8 mouse cellular contexts compared by ENCODE assay signal in genomic region chr6:124918890-124919627, GRCm38 (mm10). TPM values are rescaled to one million over a fixed set of nuclear protein-coding genes. Genes with fewer than 3 reads are reported as not detected.
DNase-seq lines count a peak whose midpoint lies in the region; ATAC-seq and TF ChIP-seq lines count a peak whose summit lies in the region.

No protein-coding gene starts in this region.

- 6% methylated on average over 13 of the region's 14 CpGs for WGBS in cerebellum, adult 2 months
- WGBS in thymus, adult 2 months, result 45% methylated on average over 13 of the region's 14 CpGs
- 23% methylated on average over 14 of the region's 14 CpGs for WGBS in liver, embryonic 11.5 days
- 15% methylated on average over 13 of the region's 14 CpGs for WGBS in stomach, postnatal 0 days

- ATAC-seq in liver, embryonic 11.5 days (replicated peaks; ENCODE audit: low FRiP score), result no peak
- no peak for ATAC-seq in stomach, postnatal 0 days (ENCODE audit: low FRiP score, low TSS enrichment)
- ATAC-seq in frontal cortex, adult (ENCODE audit: low TSS enrichment), result no peak

- H3K4me3 ChIP-seq in cerebellum, adult 2 months (replicated peaks; ENCODE audit: insufficient read depth, low read depth, low read length), result peak overlapping the region; percentile 34
- H3K4me3 ChIP-seq in thymus, adult 2 months (ENCODE audit: control insufficient read depth, insufficient read depth, low read length), result peak overlapping the region; percentile 36
- H3K4me3 ChIP-seq in liver, embryonic 11.5 days (ENCODE audit: low read depth, low read length), result no peak overlapping the region
- peak overlapping the region; percentile 36 for H3K4me3 ChIP-seq in stomach, postnatal 0 days (ENCODE audit: low read depth, low read length)

- no peak overlapping the region; the same call in 1 of the 2 replicates for H3K9ac ChIP-seq in liver, embryonic 11.5 days (ENCODE audit: low read depth, low read length)
- peak overlapping the region; percentile 13; the same call in 1 of the 2 replicates for H3K9ac ChIP-seq in stomach, postnatal 0 days (ENCODE audit: low read length)

- H3K4me2 ChIP-seq in liver, embryonic 11.5 days, result peak overlapping the region; percentile 95
- peak overlapping the region; percentile 53 for H3K4me2 ChIP-seq in stomach, postnatal 0 days (replicated peaks; ENCODE audit: low read depth)

- no peaks in the 10 kb centered on the region for H3K9me3 ChIP-seq in liver, embryonic 11.5 days (ENCODE audit: control insufficient read depth, low read length)
- no peaks in the 10 kb centered on the region for H3K9me3 ChIP-seq in stomach, postnatal 0 days (ENCODE audit: control insufficient read depth, low read length)

- DNase-seq in cerebellum, adult 2 months, result no peak
- no peak for DNase-seq in cerebellum, postnatal 4 days (ENCODE audit: low spot score in 2 of 2)
- no peak for DNase-seq in thymus, adult 2 months
- no peak for DNase-seq in thymus, postnatal 10 days (ENCODE audit: low spot score in 2 of 2)
- no peak for DNase-seq in liver, embryonic 11.5 days (ENCODE audit: low spot score)
- DNase-seq in stomach, postnatal 0 days (ENCODE audit: low spot score), result no peak
- no peak for DNase-seq in right cerebral cortex, postnatal 36 days (ENCODE audit: low spot score in 2 of 2)

- H3K27me3 ChIP-seq in cerebellum, adult 2 months (ENCODE audit: control insufficient read depth, insufficient read depth, low read length), result no peaks in the 10 kb centered on the region
- no peaks in the 10 kb centered on the region for H3K27me3 ChIP-seq in thymus, adult 2 months (ENCODE audit: control insufficient read depth, insufficient read depth, low read length)
- peaks cover 43% of the 10 kb centered on the region for H3K27me3 ChIP-seq in liver, embryonic 11.5 days (replicated peaks; ENCODE audit: control insufficient read depth, insufficient read depth, low read length)
- no peaks in the 10 kb centered on the region for H3K27me3 ChIP-seq in stomach, postnatal 0 days (ENCODE audit: control insufficient read depth, insufficient read depth, low read length)

- no peak for TF ChIP-seq EP300 in stomach, postnatal 0 days (optimal IDR thresholded peaks at IDR 0.05)

- no peak for TF ChIP-seq POLR2A in cerebellum, adult 2 months (IDR thresholded peaks at IDR 0.05; ENCODE audit: borderline replicate concordance, insufficient read depth, low read length)
- TF ChIP-seq POLR2A in thymus, adult 2 months (IDR thresholded peaks at IDR 0.05; ENCODE audit: control insufficient read depth, extremely low read depth, insufficient read depth, low read length, poor library complexity), result no peak

- no peak for TF ChIP-seq CTCF in cerebellum, adult 2 months (IDR thresholded peaks at IDR 0.05; ENCODE audit: borderline replicate concordance, insufficient read depth, low read depth, low read length)
- TF ChIP-seq CTCF in thymus, adult 2 months (IDR thresholded peaks at IDR 0.05; ENCODE audit: borderline replicate concordance, control insufficient read depth, extremely low read depth, insufficient read depth, low read length, poor library complexity), result no peak
- TF ChIP-seq CTCF in stomach, postnatal 0 days (IDR thresholded peaks at IDR 0.05; ENCODE audit: low read depth), result no peak

- H3K27ac ChIP-seq in cerebellum, adult 2 months (ENCODE audit: insufficient read depth, low read length), result peak overlapping the region; percentile 85
- H3K27ac ChIP-seq in thymus, adult 2 months (ENCODE audit: control insufficient read depth, insufficient read depth, low read length), result no peak overlapping the region
- H3K27ac ChIP-seq in liver, embryonic 11.5 days (ENCODE audit: low read depth, low read length), result peak overlapping the region; percentile 96
- peak overlapping the region; percentile 100 for H3K27ac ChIP-seq in stomach, postnatal 0 days (replicated peaks)

- peaks cover 8% of the 10 kb centered on the region for H3K36me3 ChIP-seq in thymus, adult 2 months (ENCODE audit: control insufficient read depth, insufficient read depth, low read length)
- H3K36me3 ChIP-seq in liver, embryonic 11.5 days (ENCODE audit: control insufficient read depth, insufficient read depth, low read length), result peaks cover under 1% of the 10 kb centered on the region; the same call in 1 of the 2 replicates
- H3K36me3 ChIP-seq in stomach, postnatal 0 days (ENCODE audit: control insufficient read depth, insufficient read depth, low read length), result peaks cover 8% of the 10 kb centered on the region; the same call in 1 of the 2 replicates

- H3K4me1 ChIP-seq in cerebellum, adult 2 months (ENCODE audit: control insufficient read depth, insufficient read depth, low read length), result peaks cover 7% of the 10 kb centered on the region; the same call in 1 of the 2 replicates
- H3K4me1 ChIP-seq in thymus, adult 2 months (replicated peaks; ENCODE audit: control insufficient read depth, insufficient read depth, low read length), result peaks cover 43% of the 10 kb centered on the region
- H3K4me1 ChIP-seq in liver, embryonic 11.5 days (replicated peaks; ENCODE audit: control insufficient read depth, insufficient read depth, low read length), result peaks cover 27% of the 10 kb centered on the region
- peaks cover 12% of the 10 kb centered on the region; the same call in 1 of the 2 replicates for H3K4me1 ChIP-seq in stomach, postnatal 0 days (replicated peaks; ENCODE audit: control insufficient read depth, insufficient read depth)

RNA-seq across cellular contexts. Expression of gene Ptms, which starts 0.8 kb away (rescaled TPM):
- polyA plus RNA-seq in cerebellum, adult 2 months (2012; rRNA removed), result 958 and 983 TPM in 2 replicates
- 1,595 and 1,797 TPM in 2 replicates for polyA plus RNA-seq in thymus, adult 2 months (2012; rRNA removed)
- polyA plus RNA-seq in liver, embryonic 11.5 days (2014; fragmentation: Nextera tagmentation; extraction: Ambion mirVana), result 75.1 and 80.6 TPM in 2 replicates
- 260 and 276 TPM in 2 replicates for polyA plus RNA-seq in stomach, postnatal 0 days (2015; fragmentation: Nextera tagmentation; extraction: Ambion mirVana)

RNA-seq across cellular contexts. Expression of gene Lag3, which starts 7.6 kb away (rescaled TPM):
- polyA plus RNA-seq in cerebellum, adult 2 months (2012; rRNA removed), result 1.5 TPM in 2 replicates
- 27.7 and 30.1 TPM in 2 replicates for polyA plus RNA-seq in thymus, adult 2 months (2012; rRNA removed)
- polyA plus RNA-seq in liver, embryonic 11.5 days (2014; fragmentation: Nextera tagmentation; extraction: Ambion mirVana), result 0.35 and 0.64 TPM in 2 replicates
- 0.93 and 1.4 TPM in 2 replicates for polyA plus RNA-seq in stomach, postnatal 0 days (2015; fragmentation: Nextera tagmentation; extraction: Ambion mirVana)

RNA-seq across cellular contexts. Expression of gene Mlf2, which starts 12.1 kb away (rescaled TPM):
- 669 and 677 TPM in 2 replicates for polyA plus RNA-seq in cerebellum, adult 2 months (2012; rRNA removed)
- polyA plus RNA-seq in thymus, adult 2 months (2012; rRNA removed), result 404 and 428 TPM in 2 replicates
- 257 and 264 TPM in 2 replicates for polyA plus RNA-seq in liver, embryonic 11.5 days (2014; fragmentation: Nextera tagmentation; extraction: Ambion mirVana)
- polyA plus RNA-seq in stomach, postnatal 0 days (2015; fragmentation: Nextera tagmentation; extraction: Ambion mirVana), result 312 and 330 TPM in 2 replicates

RNA-seq across cellular contexts. Expression of gene Cd4, which starts 31.0 kb away (rescaled TPM):
- polyA plus RNA-seq in cerebellum, adult 2 months (2012; rRNA removed), result 0.05 and 0.26 TPM in 2 replicates
- 549 and 565 TPM in 2 replicates for polyA plus RNA-seq in thymus, adult 2 months (2012; rRNA removed)
- polyA plus RNA-seq in liver, embryonic 11.5 days (2014; fragmentation: Nextera tagmentation; extraction: Ambion mirVana), result not detected in 2 replicates
- 0.45 and 0.65 TPM in 2 replicates for polyA plus RNA-seq in stomach, postnatal 0 days (2015; fragmentation: Nextera tagmentation; extraction: Ambion mirVana)

RNA-seq across cellular contexts. Expression of gene Cops7a, which starts 46.3 kb away (rescaled TPM):
- 276 and 289 TPM in 2 replicates for polyA plus RNA-seq in cerebellum, adult 2 months (2012; rRNA removed)
- polyA plus RNA-seq in thymus, adult 2 months (2012; rRNA removed), result 168 and 199 TPM in 2 replicates
- polyA plus RNA-seq in liver, embryonic 11.5 days (2014; fragmentation: Nextera tagmentation; extraction: Ambion mirVana), result 147 and 159 TPM in 2 replicates
- polyA plus RNA-seq in stomach, postnatal 0 days (2015; fragmentation: Nextera tagmentation; extraction: Ambion mirVana), result 114 and 121 TPM in 2 replicates

Comparison
In these comparisons a context has a peak if more than half of its experiments do, and no peak if none do; other contexts are left out.
1. RNA of gene Lag3, which starts 7.6 kb away (polyA plus RNA-seq): 27.7 to 30.1 TPM in thymus, adult 2 months; 1.5 TPM in cerebellum, adult 2 months, 0.93 to 1.4 TPM in stomach, postnatal 0 days and 0.35 to 0.64 TPM in liver, embryonic 11.5 days; every median in the first group is over 10 times any median in the second.